Mouse (Mus musculus): ENCODE data around the gene Olfr1225.
"Not testable (repeated sequence)": the region's sequence is repeated elsewhere in the genome, so short reads cannot be mapped to it uniquely, and the experiment has no call there.

The Olfr1225 gene

GRCm38 (mm10) chr2:89174569-89174968 is at the start of gene Olfr1225:
Gene Olfr1225 (minus strand): TSS chr2:89174669.
- no peak for DNase-seq (ENCODE audit: low read depth, low spot score)

DNA sequence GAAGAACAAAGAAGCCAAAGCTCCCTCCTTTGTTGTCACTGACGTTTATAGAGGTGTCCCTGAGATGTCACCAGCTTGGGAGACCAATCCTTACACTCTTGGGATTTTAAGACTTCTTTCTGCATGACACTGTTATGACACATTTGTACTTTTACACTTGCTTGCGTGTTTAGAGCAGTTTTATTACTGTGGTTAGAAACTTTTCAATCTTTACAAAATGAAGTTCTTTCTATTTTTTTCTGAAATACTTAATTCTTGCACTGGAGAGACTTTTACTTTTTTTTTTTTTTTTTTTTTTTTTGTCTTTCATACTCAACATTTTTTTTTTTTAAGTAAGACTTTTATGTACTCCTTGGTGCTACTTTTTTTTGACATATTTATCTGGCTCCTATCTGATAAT is 25.5 kb upstream of the Olfr1225 start, which contains the start of gene Olfr1226:
Gene Olfr1226 (minus strand): TSS at position 101 of the 400 bp plus-strand sequence.
- no peak for DNase-seq (ENCODE audit: low read depth, low spot score)

GRCm38 (mm10) chr2:89196325-89196982 is 22.0 kb upstream of the Olfr1225 start:
- no peak for DNase-seq (ENCODE audit: low read depth, low spot score)

DNA sequence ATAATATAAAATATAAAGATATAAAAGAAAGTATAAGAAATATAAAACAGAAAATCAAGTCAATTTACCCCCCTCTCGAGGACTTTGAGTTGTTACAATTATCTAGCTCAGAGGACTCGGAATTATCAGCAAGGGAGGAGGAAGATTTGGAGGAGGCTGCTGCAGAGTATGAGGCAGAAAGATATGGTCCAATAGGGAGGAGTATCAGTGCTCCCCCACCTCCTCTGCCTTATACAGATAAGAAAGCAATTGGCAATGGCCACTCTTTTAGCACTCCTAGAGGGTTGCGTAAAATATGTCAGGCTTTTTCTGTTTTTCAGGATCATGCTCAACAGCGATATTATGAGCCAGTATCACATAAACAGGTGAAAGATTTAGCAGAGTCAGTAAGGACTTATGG is 9.8 kb downstream of the Olfr1225 start:
- not testable (repeated sequence) for DNase-seq (ENCODE audit: low read depth, low spot score)

DNA sequence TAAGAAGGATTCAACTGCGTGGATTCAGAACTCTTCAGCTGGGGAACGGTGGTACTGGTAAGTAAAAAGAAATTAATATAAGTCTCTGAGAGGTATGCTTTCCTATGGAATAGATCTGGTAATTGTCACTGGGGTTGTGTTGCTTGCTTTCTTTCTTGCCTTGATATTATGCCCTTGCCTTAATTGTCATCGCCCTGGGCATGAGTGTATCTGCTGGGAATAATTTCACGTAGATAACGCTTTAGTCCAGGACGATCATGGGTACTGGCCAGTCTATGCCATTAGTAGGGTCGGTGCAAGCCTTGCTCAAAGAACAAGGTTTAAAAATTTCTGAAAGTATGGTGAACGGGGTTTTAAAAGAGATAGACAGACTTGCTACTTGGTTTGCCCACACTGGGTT is 10.5 kb downstream of the Olfr1225 start, which contains the start of gene Olfr1224-ps1:
Gene Olfr1224-ps1 (minus strand): TSS at position 101 of the 400 bp plus-strand sequence.
- not testable (repeated sequence) for DNase-seq (ENCODE audit: low read depth, low spot score)

- no peak for DNase-seq (ENCODE audit: low read depth, low spot score)
Measured at GRCm38 (mm10) chr2:89151460-89151859, 23.0 kb downstream of the Olfr1225 start, which contains the start of gene Olfr1223. Gene Olfr1223 (minus strand): TSS chr2:89151560.

- DNase-seq (ENCODE audit: low read depth, low spot score): no peak
Measured at GRCm38 (mm10) chr2:89132954-89133353, 41.5 kb downstream of the Olfr1225 start, which contains the start of gene Olfr1222. Gene Olfr1222 (minus strand): TSS chr2:89133054.

Data from A20 (cell line).